ENCODE assay signal across 15 mouse cellular contexts in genomic region chr17:71003721-71004120, GRCm38 (mm10). TPM values are rescaled to one million over a fixed set of nuclear protein-coding genes. Genes with fewer than 3 reads are reported as not detected.
DNase-seq lines count a peak whose midpoint lies in the region; ATAC-seq and TF ChIP-seq lines count a peak whose summit lies in the region.
"Had no signal": no experiment of that assay in that cellular context is flagged by ENCODE, and none has a peak within 500 bp of the region (broad histone marks: within the 10 kb centered on the region; RNA-seq: fewer than 3 reads in every experiment).

No protein-coding gene starts in this region.

- H3K4me1 ChIP-seq in heart, embryonic 12.5 days (replicated peaks) = peaks cover 28% of the 10 kb centered on the region
- H3K4me1 ChIP-seq in lung, embryonic 16.5 days (replicated peaks; ENCODE audit: control insufficient read depth, insufficient read depth, low read length) = peaks cover 25% of the 10 kb centered on the region
- H3K4me1 ChIP-seq in limb, embryonic 14.5 days (ENCODE audit: control insufficient read depth, insufficient read depth, low read length) = peaks cover 25% of the 10 kb centered on the region
- H3K4me1 ChIP-seq in stomach, embryonic 15.5 days = peaks cover 22% of the 10 kb centered on the region

- 75% methylated on average over 2 of the region's 2 CpGs for WGBS in heart, embryonic 12.5 days
- 81% methylated on average over 2 of the region's 2 CpGs for WGBS in lung, embryonic 16.5 days
- 88% methylated on average over 2 of the region's 2 CpGs for WGBS in limb, embryonic 14.5 days
- 69% methylated on average over 2 of the region's 2 CpGs for WGBS in stomach, embryonic 15.5 days

- no peak for TF ChIP-seq POLR2A in limb, embryonic 14.5 days (IDR thresholded peaks at IDR 0.05; ENCODE audit: borderline replicate concordance, extremely low read depth, insufficient read depth, insufficient read length)

- H3K27ac ChIP-seq in heart, embryonic 12.5 days (ENCODE audit: poor library complexity, severe bottlenecking) = peak overlapping the region; percentile 100
- H3K27ac ChIP-seq in lung, embryonic 16.5 days (ENCODE audit: low read length) = peak overlapping the region; percentile 100; the same call in 1 of the 2 replicates
- H3K27ac ChIP-seq in limb, embryonic 14.5 days (replicated peaks; ENCODE audit: low read depth, low read length) = no peak overlapping the region
- peak overlapping the region; percentile 100 for H3K27ac ChIP-seq in stomach, embryonic 15.5 days

- H3K4me3 ChIP-seq in heart, embryonic 12.5 days = no peak overlapping the region
- H3K4me3 ChIP-seq in lung, embryonic 16.5 days (ENCODE audit: low read length) = no peak overlapping the region
- H3K4me3 ChIP-seq in limb, embryonic 14.5 days (replicated peaks; ENCODE audit: low read length) = no peak overlapping the region
- no peak overlapping the region for H3K4me3 ChIP-seq in stomach, embryonic 15.5 days (replicated peaks)

- H3K36me3 ChIP-seq in heart, embryonic 12.5 days = no peaks in the 10 kb centered on the region
- H3K36me3 ChIP-seq in lung, embryonic 16.5 days (ENCODE audit: control insufficient read depth, insufficient read depth, low read length) = no peaks in the 10 kb centered on the region; the same call in 1 of the 2 replicates
- 0 out of 2 replicates have a peak, but pooled peaks cover 2% of the 10 kb centered on the region for H3K36me3 ChIP-seq in limb, embryonic 14.5 days (ENCODE audit: control insufficient read depth, insufficient read depth, low read length)
- H3K36me3 ChIP-seq in stomach, embryonic 15.5 days = no peaks in the 10 kb centered on the region
- H3K36me3 ChIP-seq: limb, embryonic 12.5 days had no signal

- ATAC-seq in heart, embryonic 12.5 days (ENCODE audit: insufficient number of reproducible peaks, low FRiP score) = no peak
- no peak for ATAC-seq in lung, embryonic 16.5 days (ENCODE audit: low read depth)
- ATAC-seq in limb, embryonic 14.5 days (ENCODE audit: low FRiP score, low read depth) = no peak
- ATAC-seq in stomach, embryonic 15.5 days (ENCODE audit: insufficient read depth, low FRiP score, low read depth) = no peak
- ATAC-seq in granulocyte monocyte progenitor cell, adult 5-6 weeks (replicated peaks; ENCODE audit: poor library complexity, severe bottlenecking) = no peak
- ATAC-seq: forebrain, embryonic 13.5 days had no signal

- H3K4me2 ChIP-seq in heart, embryonic 12.5 days = peak overlapping the region; percentile 66
- H3K4me2 ChIP-seq in lung, embryonic 16.5 days (ENCODE audit: low read depth, low read length) = no peak overlapping the region
- peak overlapping the region; percentile 66; the same call in 1 of the 2 replicates for H3K4me2 ChIP-seq in limb, embryonic 14.5 days (replicated peaks; ENCODE audit: low read depth, low read length, severe bottlenecking)
- H3K4me2 ChIP-seq in stomach, embryonic 15.5 days = no peak overlapping the region; the same call in 1 of the 2 replicates

- no peaks in the 10 kb centered on the region for H3K27me3 ChIP-seq in heart, embryonic 12.5 days (replicated peaks)
- no peaks in the 10 kb centered on the region for H3K27me3 ChIP-seq in lung, embryonic 16.5 days (ENCODE audit: control insufficient read depth, insufficient read depth, low read depth, low read length)
- H3K27me3 ChIP-seq in limb, embryonic 14.5 days (ENCODE audit: control insufficient read depth, insufficient read depth, low read length) = no peaks in the 10 kb centered on the region
- H3K27me3 ChIP-seq in stomach, embryonic 15.5 days (replicated peaks) = no peaks in the 10 kb centered on the region
- H3K27me3 ChIP-seq: forebrain, embryonic 13.5 days; limb, embryonic 12.5 days had no signal

- no peak for DNase-seq in heart, adult 8-10 months (ENCODE audit: low spot score)
- DNase-seq in lung, postnatal 36 days = no peak
- DNase-seq in limb, embryonic 14.5 days (ENCODE audit: low spot score) = no peak
- DNase-seq in left cerebral cortex, postnatal 10 days (ENCODE audit: extremely low spot score in 1 of 2, low spot score in 2 of 2) = no peak
- DNase-seq: adrenal gland, postnatal 14 days; embryo, embryonic 11 days; gastrocnemius, postnatal 14 days; kidney, adult 11 months; layer of hippocampus, adult 9-11 months had no signal

- peak overlapping the region; percentile 99; the same call in 1 of the 2 replicates for H3K9ac ChIP-seq in heart, embryonic 12.5 days
- H3K9ac ChIP-seq in lung, embryonic 16.5 days (ENCODE audit: low read length) = no peak overlapping the region
- H3K9ac ChIP-seq in limb, embryonic 14.5 days (ENCODE audit: low read depth, low read length, severe bottlenecking) = no peak overlapping the region
- H3K9ac ChIP-seq in stomach, embryonic 15.5 days = no peak overlapping the region
- H3K9ac ChIP-seq: limb, embryonic 12.5 days had no signal

- intact Hi-C loops in left cerebral cortex, postnatal 10 days (cut with DNase I) = no loop called here

- H3K9me3 ChIP-seq in heart, embryonic 12.5 days (replicated peaks) = no peaks in the 10 kb centered on the region
- no peaks in the 10 kb centered on the region for H3K9me3 ChIP-seq in lung, embryonic 16.5 days (ENCODE audit: control insufficient read depth, low read length)
- H3K9me3 ChIP-seq in limb, embryonic 14.5 days (ENCODE audit: control insufficient read depth, low read length) = no peaks in the 10 kb centered on the region
- no peaks in the 10 kb centered on the region for H3K9me3 ChIP-seq in stomach, embryonic 15.5 days
- H3K9me3 ChIP-seq: forebrain, embryonic 13.5 days; limb, embryonic 12.5 days had no signal

RNA-seq across cellular contexts. Expression of gene Myl12a, which starts 1.0 kb away (rescaled TPM):
- polyA plus RNA-seq in heart, embryonic 12.5 days (2016; fragmentation: Nextera tagmentation; extraction: Ambion mirVana) = 832 and 883 TPM in 2 replicates
- total RNA-seq in heart, adult 8-10 months (2022) = 1,000 to 10,000 TPM in 3 of 4 experiments, 100 to 1,000 TPM in 1; 878 to 1,206 (median 1,167) TPM
- polyA plus RNA-seq in lung, embryonic 16.5 days (2015; fragmentation: Nextera tagmentation; extraction: Ambion mirVana) = 738 and 739 TPM in 2 replicates
- polyA plus RNA-seq in limb, embryonic 14.5 days (2012; rRNA removed) = 361 and 386 TPM in 2 replicates
- 718 and 721 TPM in 2 replicates for polyA plus RNA-seq in limb, embryonic 14.5 days (2014; fragmentation: Nextera tagmentation; extraction: Ambion mirVana)
- polyA plus RNA-seq in stomach, embryonic 15.5 days (2015; fragmentation: Nextera tagmentation; extraction: Ambion mirVana) = 495 and 517 TPM in 2 replicates
- 10 to 100 TPM; 45.1 to 47.8 TPM for total RNA-seq in left cerebral cortex, postnatal 10 days (2021)
- total RNA-seq in granulocyte monocyte progenitor cell, adult 5-6 weeks (2014; fragmentation: Nextera tagmentation) = 226 and 321 TPM in 2 replicates
- 159 and 194 TPM in 2 replicates for total RNA-seq in granulocyte monocyte progenitor cell, adult 5-6 weeks (2017)

RNA-seq across cellular contexts. Expression of gene Myom1, which starts 1.3 kb away (rescaled TPM):
- 229 and 241 TPM in 2 replicates for polyA plus RNA-seq in heart, embryonic 12.5 days (2016; fragmentation: Nextera tagmentation; extraction: Ambion mirVana)
- total RNA-seq in heart, adult 8-10 months (2022) = 1,000 to 10,000 TPM; 1,005 to 1,153 (median 1,086) TPM
- 11.4 and 13.2 TPM in 2 replicates for polyA plus RNA-seq in lung, embryonic 16.5 days (2015; fragmentation: Nextera tagmentation; extraction: Ambion mirVana)
- 20.8 and 29.6 TPM in 2 replicates for polyA plus RNA-seq in limb, embryonic 14.5 days (2012; rRNA removed)
- polyA plus RNA-seq in limb, embryonic 14.5 days (2014; fragmentation: Nextera tagmentation; extraction: Ambion mirVana) = 22.6 and 33.2 TPM in 2 replicates
- polyA plus RNA-seq in stomach, embryonic 15.5 days (2015; fragmentation: Nextera tagmentation; extraction: Ambion mirVana) = 12.7 and 12.8 TPM in 2 replicates
- total RNA-seq in left cerebral cortex, postnatal 10 days (2021) = 1 to 10 TPM; 3.4 to 3.9 TPM
- 1.2 TPM in 1 of 2 replicates, not detected in the other for total RNA-seq in granulocyte monocyte progenitor cell, adult 5-6 weeks (2014; fragmentation: Nextera tagmentation)
- total RNA-seq in granulocyte monocyte progenitor cell, adult 5-6 weeks (2017) = 0.05 and 1.2 TPM in 2 replicates

Comparison
In these comparisons a context has a peak if more than half of its experiments do, and no peak if none do; other contexts are left out.
1. H3K4me2 ChIP-seq: peak in heart, embryonic 12.5 days (single experiment) and limb, embryonic 14.5 days (single experiment); none in lung, embryonic 16.5 days (single experiment) and stomach, embryonic 15.5 days (single experiment).